Mouse (Mus musculus): ENCODE results near the gene Pnp. TPM values are rescaled to one million over a fixed set of nuclear protein-coding genes. Genes with fewer than 3 reads are reported as not detected.
A peak's percentile ranks its signal among the peaks of the same experiment; 100 is the strongest.
"Not testable (repeated sequence)": the region's sequence is repeated elsewhere in the genome, so short reads cannot be mapped to it uniquely, and the experiment has no call there.

Gene Pnp
- total and polyA plus RNA-seq, 3 experiments = 80.0 to 118 (median 99.3) TPM

- no peak for TF ChIP-seq E2F4 (IDR thresholded peaks at IDR 0.05; ENCODE audit: insufficient replicate concordance, low read depth, low read length)
- TF ChIP-seq MAFK (IDR thresholded peaks at IDR 0.05; ENCODE audit: insufficient replicate concordance, low read length) = no peak
- TF ChIP-seq MYC (IDR thresholded peaks at IDR 0.05; ENCODE audit: low read depth, low read length) = 0 out of 2 replicates have a peak, but pooled peaks have one; percentile 42
- TF ChIP-seq GABPA (IDR thresholded peaks at IDR 0.05; ENCODE audit: insufficient replicate concordance, low read depth, low read length) = no peak
- no peak for TF ChIP-seq MAZ (IDR thresholded peaks at IDR 0.05; ENCODE audit: low read depth, low read length)
- TF ChIP-seq MAX (IDR thresholded peaks at IDR 0.05; ENCODE audit: low read length) = 0 out of 2 replicates have a peak, but pooled peaks have one; percentile 35
- no peak for TF ChIP-seq UBTF (IDR thresholded peaks at IDR 0.05; ENCODE audit: low read depth, low read length)
- 0 out of 2 replicates have a peak, but pooled peaks have one; percentile 34 for TF ChIP-seq TBP (conservative IDR thresholded peaks at IDR 0.05; ENCODE audit: low read depth, low read length)
- TF ChIP-seq CTCF (conservative IDR thresholded peaks at IDR 0.05 in 1 of 2, IDR thresholded peaks at IDR 0.05 in 1 of 2; ENCODE audit: low read depth in 2 of 2, low read length in 2 of 2) = peak in 1 of 2 experiments; percentile 46; a peak in 2 of 4 replicates
- TF ChIP-seq EP300 (IDR thresholded peaks at IDR 0.05; ENCODE audit: low read length) = peak; percentile 55
- no peak for TF ChIP-seq JUN (IDR thresholded peaks at IDR 0.05; ENCODE audit: insufficient read depth, low read depth, low read length)
- TF ChIP-seq RCOR1 (conservative IDR thresholded peaks at IDR 0.05; ENCODE audit: low read depth, low read length) = no peak
- TF ChIP-seq ZNF384 (IDR thresholded peaks at IDR 0.05; ENCODE audit: low read depth, low read length) = no peak
- no peak for TF ChIP-seq JUND (conservative IDR thresholded peaks at IDR 0.05; ENCODE audit: low read depth, low read length)
- TF ChIP-seq HCFC1 (IDR thresholded peaks at IDR 0.05; ENCODE audit: low read depth, low read length) = no peak
- TF ChIP-seq POLR2A (IDR thresholded peaks at IDR 0.05; ENCODE audit: low read depth, low read length) = no peak
- TF ChIP-seq SMC3 (IDR thresholded peaks at IDR 0.05; ENCODE audit: low read depth, low read length) = peak; percentile 23; the same call in 1 of the 2 replicates
- no peak for TF ChIP-seq ZKSCAN1 (IDR thresholded peaks at IDR 0.05; ENCODE audit: borderline replicate concordance, low read depth, low read length)
- TF ChIP-seq CHD1 (IDR thresholded peaks at IDR 0.05; ENCODE audit: low read depth, low read length) = no peak
- no peak for TF ChIP-seq MEF2A (IDR thresholded peaks at IDR 0.05; ENCODE audit: borderline replicate concordance, low read depth, low read length)
- TF ChIP-seq TCF12 (IDR thresholded peaks at IDR 0.05; ENCODE audit: low read depth, low read length) = no peak
These were observed 45.8 kb downstream of the Pnp start (continued) for GRCm38 (mm10) chr14:50976674-50977073.

GRCm38 (mm10) chr14:50978451-50978850, 47.6 kb downstream of the Pnp start:
- H3K79me2 ChIP-seq (replicated peaks; ENCODE audit: control insufficient read depth, extremely low read depth, insufficient read depth, poor library complexity, severe bottlenecking); in situ Hi-C loops (cut with MboI; ENCODE audit: low pct_ligation_motif_present, low pct_unique_long_range_greater_than_20kb, low sequenced_read_pairs); H3K4me2 ChIP-seq (ENCODE audit: insufficient read depth, low read depth, poor library complexity, severe bottlenecking); H3K9ac ChIP-seq (ENCODE audit: insufficient read depth, low read depth); dilution Hi-C loops (cut with MboI; ENCODE audit: extremely low pct_ligation_motif_present, extremely low pct_unique_long_range_greater_than_20kb, low sequenced_read_pairs); H3K27ac ChIP-seq (ENCODE audit: insufficient read depth, low read depth); H3K36me3 ChIP-seq (replicated peaks in 1 of 2; ENCODE audit: control insufficient read depth in 1 of 2, insufficient read depth in 1 of 2, low read length in 1 of 2); DNase-seq (ENCODE audit: extremely low read depth); H3K27me3 ChIP-seq (replicated peaks); H3K9me3 ChIP-seq (replicated peaks; ENCODE audit: low read length); H3K4me3 ChIP-seq (replicated peaks in 1 of 3; ENCODE audit: low read depth in 2 of 3, low read length in 2 of 3, poor library complexity in 1 of 3): not testable (repeated sequence)
- peaks cover 0 to 30% of the 10 kb centered on the region in 2 experiments; a peak in 2 of 4 replicates for H3K4me1 ChIP-seq (ENCODE audit: control insufficient read depth in 1 of 2, insufficient read depth in 2 of 2)
